Mouse (Mus musculus) left cerebral cortex, adult 11 months (tissue): ENCODE data around the gene Nid2.

ENCODE experiments used
- DNase-seq: peaks from one replicate; pipeline ENCODE4 v3.0.0; 2022; ENCODE audit warnings: low spot score

The Nid2 gene

DNA sequence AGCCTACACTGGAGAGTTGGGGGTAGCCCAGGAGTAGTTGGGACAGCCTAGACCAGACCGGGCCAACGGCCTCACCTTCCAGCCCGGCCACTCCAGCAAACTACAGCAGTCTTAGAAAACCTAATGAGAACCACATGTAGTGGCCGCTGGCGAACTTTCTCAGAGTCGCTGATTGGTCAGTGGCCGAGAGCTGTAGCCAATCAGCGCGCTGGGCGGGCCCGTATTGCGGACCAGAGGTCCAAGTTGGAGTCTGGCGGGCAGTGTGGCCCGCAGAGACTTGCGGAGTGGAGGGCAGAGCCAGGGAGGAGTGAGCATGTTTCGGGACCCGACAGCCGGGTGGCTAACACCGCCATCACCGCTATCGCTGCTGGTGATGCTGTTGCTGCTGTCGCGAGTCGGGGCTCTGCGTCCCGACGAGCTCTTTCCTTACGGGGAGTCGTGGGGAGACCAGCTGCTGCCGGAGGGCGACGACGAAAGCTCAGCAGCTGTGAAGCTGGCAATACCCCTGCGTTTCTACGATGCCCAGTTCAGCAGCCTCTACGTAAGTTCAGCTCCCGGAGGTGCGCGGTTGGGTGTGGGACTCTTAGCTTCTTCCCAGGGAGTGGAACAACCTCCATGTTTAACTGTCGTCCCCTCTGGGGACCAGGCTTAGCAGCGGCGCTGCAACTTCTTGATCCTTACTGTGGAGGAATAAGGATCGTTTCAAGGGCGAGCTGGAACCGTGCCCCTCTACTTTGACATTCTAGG lies at the start of gene Nid2:
TSS of gene Nid2 (plus strand) at position 241 of the 747 bp plus-strand sequence.
- peak; percentile 24 for DNase-seq

DNA sequence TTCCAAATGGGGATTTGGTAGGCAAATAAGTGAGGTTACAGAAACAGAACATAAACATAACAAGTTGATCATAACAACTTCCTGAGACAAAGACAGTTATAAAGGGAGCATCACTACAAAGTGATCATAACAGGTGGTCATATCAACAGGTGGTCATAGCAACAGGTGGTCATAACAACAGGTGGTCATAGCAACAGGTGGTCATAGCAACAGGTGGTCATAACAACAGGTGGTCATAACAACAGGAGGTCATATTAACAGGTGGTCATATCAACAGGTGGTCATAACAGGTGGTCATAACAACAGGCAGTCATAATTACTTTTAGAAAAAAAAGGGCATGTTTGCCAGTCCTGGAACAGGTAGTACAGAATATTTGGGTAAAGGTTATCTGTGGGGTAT lies 49.5 kb upstream of the Nid2 start:
- no peak for DNase-seq

DNA sequence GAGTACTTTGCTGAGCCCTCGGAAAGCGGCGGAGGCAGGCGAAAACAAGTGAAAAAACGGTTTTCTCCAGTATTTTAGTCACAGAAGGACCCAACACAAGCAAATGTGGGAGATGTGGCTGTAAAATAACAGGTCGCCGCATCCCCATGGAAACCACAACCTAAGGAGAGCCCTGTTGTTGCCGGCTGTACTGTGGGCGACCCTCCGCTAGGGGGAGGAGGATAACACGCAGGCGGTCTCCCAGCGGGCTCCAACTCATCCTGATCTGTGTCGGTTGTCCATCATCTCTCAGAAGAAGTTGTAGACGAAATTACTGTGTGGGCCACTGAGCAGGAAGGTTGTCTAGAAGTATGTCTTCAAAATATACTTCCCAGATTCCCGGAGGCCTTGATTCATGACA lies 45.4 kb upstream of the Nid2 start:
- DNase-seq: peak; percentile 54

DNA sequence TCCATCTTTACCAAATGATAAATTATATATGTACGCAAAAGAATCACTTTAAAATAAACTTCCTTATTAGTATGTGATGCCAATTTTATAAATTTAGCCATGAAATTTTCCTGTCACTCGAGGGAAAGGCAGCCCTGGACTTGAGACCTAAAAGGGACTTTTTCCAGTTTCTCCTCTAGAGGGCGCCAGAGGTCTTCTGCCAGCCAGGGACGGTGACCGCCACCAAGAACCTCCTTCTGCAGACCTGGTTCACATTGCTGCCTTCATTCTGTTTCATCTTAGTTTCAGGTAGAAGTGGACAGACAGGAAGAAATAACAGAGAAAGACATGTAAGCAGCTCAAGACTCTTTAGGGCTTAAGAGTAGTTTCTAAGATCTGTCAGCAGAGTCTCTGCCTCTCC lies 44.6 kb upstream of the Nid2 start:
- DNase-seq: peak; percentile 57

DNA sequence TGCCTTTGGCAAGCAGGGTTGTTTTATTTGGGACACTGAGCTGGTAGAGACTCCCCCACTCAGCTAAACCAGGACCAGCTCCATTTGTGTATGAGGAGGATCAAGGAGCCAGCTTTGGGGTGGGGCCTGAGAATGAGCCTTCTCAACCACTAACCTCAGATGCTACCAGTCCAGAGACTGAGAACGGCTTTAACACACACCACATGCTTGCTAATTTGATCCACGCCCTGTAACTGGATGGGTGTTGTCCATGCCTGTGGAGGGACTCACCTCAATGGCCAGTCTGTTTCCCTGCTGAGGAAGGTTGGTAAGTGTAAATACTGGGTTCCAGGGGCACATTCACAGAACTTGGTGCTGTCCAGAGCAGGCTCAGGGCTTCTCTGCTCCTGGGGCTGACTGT lies 44.1 kb upstream of the Nid2 start:
- no peak for DNase-seq

DNA sequence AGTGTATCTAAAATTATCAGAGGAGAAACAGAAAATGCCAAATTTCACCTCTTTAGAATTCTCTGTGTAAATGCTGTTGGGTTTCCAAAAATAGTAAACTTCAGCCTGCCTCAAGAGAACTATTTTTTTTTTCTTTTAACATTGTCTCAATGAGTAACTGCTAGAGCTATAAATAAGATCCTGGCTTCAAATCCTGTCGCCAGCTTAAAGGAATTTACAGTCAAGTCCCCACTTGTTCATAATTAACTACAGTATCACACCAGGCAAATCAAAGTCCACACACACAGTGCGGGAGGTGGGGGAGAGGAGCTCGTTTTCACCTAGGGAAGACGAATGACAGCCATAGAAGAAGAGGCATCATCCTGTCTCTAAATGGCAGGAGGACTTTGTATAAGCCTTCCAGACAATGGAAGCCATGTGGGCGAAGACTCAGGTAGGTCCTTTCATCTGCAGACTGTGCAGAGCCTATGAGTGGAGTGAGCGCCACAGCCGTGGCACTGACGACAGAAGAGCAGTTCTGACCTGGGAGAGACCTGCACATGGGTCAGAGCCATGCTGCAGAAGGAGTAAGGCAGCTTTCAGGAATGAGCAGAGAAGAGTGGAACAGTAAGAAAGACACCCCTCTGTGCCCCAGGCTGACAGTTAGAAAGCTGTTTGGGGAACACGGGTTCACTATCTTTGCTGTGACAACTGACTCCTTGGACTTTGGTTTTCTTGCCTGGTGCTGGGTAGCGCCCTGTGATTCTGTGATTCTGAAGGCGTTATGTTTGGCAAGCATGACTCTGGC lies 43.2 kb upstream of the Nid2 start:
- DNase-seq: no peak

DNA sequence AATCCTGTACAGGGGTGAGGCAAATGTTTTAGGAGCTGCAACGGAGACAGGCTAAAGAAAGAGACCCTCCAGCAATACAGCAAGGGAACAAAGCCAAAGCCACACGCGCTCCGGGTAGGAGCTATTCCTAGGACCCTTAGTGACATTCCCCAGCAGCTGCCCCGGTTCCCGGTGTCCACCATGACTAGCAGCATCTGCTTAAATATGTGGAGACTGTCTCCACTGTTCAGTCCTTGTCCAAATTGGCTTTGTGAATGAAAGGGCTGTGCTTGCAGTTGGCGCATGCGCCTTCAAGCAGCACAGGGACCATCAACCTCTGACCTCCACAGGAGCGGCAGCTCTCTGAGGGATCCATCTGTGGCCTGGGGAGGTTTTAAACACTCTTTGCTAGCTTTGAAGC lies 41.9 kb upstream of the Nid2 start:
- DNase-seq: no peak

DNA sequence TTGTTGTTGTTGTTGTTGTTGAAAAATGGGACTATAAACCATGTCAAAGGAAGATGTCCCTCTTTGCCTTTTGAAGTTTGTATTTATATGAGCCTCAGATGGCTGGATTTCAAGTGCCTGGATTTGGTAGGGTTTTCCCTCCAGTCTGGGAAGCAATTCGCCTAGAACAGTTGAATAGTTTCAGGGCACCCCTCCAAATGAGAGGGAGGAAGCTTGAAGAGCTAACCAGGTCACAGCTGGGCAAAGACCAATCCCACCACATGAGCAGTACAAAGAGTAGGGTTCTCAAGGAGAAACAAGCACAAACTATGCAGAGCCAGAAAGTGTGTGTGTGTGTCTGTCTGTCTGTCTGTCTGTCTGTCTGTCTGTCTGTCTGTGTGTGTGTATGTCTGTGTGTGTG lies 39.3 kb upstream of the Nid2 start:
- DNase-seq: no peak

DNA sequence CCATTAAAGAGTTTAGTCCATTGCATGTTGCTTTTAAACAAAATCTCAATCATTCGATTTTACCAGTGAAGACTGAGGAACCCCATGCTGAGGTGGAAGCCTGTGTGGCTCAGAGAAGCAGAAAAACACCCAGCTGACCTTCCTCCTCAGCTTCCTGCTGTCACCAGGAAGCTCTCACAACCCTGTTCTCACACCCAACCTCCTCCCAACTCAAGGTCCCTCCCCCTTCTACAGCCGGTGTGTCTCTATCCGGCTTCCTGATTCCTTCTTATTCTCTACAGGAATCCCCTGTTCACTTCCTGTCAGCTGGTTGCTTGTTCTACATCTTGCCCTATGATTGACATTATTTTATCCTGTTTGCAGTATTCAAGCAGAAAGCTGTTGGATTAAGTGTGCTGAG lies 38.0 kb upstream of the Nid2 start:
- DNase-seq: no peak

DNA sequence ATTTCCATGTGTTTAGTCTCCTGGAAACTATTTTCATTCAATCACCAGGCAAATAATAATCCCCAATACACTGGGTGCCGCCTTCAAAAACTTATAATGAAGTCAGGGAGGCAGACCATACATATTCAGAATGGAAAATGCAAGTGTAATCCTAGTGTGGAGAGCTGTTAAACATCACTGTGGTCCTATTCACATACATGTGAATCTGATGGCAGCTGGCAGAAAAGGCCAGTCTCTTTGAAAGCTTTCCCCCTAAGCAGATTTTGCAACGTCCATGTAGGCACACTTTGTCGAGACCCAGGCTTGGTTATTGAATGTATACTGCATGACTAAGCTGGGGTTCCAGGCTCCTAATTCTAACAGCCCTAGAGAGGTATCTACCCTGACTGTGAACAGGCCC lies 32.0 kb upstream of the Nid2 start:
- DNase-seq: no peak

DNA sequence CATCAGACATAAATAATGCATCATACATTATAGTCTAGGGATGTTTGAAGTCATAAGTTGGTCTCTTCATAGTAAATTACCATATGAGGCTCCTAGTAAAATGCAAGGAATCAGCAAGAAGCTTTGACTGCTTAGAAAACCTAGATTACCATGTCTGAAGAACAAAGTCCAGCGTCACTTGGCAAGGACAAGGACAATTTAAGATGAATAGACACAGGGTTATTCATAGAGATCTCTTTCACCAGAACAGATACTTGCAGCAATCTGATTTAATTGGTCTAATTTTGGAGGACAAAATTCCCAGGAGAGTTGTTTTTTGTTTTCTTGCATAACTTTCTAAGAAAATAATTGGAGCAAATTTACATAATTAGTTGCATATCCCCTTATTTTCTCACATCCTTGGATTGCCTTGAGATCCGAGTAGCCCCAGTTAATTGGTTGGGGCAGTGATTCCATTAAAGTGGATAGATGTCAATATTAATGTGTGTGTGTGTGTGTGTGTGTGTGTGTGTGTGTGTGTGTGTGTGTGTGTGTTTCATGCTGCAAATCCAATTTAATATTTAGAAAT lies 30.9 kb upstream of the Nid2 start:
- no peak for DNase-seq

DNA sequence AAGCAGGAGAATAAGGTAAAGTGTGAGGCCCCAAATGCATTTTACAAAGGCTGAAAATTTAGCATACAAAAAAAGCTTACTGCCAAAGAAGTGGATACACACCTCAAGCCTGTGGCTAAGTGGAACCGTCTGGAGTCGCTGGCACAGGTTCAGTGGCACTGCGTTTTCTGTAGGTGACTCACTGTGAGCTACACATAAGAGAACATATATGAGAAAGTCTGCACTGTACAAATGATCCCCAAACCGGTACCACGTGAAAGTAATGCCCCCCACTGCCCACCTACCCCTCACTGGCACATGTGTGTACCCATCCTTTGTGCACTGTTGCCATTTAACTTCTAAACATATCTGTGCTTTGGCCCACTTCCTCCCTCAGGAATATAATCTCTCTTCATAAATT lies 22.8 kb upstream of the Nid2 start:
- no peak for DNase-seq

DNA sequence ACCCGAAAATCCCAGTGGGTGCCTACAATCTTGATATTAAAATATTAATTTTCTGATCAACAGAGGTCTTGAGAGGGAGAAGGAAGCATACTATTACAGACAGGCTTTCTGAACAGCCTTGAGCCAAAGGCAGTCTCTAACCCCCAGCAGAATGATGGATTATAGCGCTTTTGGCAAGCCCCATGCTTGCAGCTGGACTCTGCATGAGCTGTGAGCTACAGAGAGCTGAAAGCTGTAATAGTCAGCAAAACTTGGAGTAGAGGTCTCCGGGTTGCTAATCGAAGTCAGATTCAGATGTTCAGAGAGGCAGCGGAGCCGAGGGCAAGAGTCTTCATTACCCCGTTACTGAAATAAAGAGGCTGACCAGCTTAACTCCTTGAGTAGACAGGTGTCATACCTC lies 22.3 kb upstream of the Nid2 start:
- DNase-seq: no peak

DNA sequence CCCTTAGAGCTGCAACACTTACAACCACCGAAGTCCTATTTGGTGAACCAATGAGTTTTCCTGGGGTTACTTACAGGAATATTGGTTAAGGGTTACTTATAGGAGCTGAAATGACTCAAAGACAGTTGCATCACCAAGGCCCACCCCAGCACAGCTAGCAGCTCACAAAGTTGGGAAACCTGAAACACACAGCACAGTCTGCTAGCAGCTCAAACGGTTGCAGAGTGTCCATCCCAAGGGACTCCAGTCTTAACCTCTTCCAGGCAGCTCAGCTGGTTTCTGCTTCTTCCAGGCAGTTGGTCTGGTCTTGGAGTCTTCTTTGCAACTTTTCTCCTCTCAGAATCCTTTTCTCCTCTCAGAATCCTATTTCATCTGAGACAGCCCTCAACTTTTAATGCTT lies 19.0 kb upstream of the Nid2 start:
- no peak for DNase-seq

DNA sequence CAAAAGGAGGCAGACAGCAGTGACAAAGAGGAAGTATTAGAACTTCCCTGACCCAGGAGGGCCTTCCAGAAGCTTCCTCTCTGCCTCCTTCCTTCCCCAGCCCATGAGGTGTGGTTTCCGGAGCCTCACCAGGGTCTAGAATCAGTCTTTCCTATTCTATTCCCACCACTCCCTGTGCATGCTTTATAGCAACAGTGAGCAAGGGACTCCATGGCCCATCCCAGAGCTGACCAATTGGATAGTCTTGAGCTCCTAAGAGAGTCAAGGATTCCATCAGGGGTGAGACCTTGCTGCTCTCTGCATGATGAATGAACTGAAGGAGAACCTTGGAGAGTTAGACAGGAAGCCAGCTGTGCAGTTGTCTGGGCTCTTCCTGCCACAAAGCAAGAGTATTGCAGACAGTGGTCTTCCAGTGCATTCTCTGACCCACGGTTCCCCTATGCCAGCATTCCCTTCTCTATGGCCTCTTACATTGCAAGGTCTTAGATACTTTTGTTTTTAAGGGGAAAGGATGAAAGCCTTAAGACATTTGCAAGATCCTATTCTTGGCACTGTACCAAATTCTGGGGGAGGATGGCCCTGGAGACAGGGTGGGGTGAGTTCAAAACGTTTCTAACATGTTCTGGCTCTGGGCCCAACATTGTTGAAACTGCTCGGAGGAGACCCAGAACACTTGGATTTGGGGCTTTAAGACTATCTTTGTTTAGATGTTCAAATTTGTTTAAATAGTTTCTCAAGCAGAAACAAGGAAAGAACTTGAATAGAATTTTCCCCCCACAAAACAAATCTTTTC lies 17.4 kb upstream of the Nid2 start:
- no peak for DNase-seq

DNA sequence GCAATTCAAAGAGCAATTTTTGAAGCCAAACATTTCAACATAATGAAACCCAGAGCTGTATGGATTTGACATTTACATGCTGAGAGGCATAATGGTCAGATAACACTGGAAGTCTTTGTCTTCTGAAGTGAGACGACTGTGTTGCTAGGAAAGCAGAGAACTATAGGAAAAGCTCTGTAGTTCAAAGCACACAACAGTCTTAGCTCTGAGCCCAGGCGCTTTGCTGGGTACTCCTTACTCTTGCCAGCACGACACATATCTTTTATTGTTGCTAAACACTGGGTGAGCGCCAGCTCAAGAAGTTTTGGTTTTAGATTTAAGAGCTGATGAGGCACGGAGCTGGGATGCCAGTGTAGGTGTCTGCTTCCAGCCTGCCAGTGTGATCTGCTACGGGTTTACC lies 15.8 kb upstream of the Nid2 start:
- no peak for DNase-seq

DNA sequence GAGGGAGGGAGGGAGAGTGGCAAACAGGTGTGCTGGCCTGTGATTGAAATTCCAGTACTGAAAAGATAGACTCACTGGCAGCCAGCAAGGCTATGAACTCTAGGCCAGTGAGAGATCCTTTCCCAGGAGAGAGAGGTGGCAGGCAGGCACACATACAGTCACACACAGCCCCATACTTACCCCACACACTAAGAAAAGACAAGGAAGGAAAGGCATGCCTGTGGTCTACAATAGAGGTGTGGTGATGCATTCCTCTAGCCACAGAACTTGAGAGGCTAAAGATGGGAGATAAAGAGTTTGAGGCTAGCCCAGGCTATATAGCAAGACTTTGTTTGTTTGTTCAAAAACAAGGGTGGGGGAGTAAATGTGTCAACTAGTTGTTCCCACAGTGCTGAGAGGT lies 13.5 kb upstream of the Nid2 start:
- DNase-seq: no peak

DNA sequence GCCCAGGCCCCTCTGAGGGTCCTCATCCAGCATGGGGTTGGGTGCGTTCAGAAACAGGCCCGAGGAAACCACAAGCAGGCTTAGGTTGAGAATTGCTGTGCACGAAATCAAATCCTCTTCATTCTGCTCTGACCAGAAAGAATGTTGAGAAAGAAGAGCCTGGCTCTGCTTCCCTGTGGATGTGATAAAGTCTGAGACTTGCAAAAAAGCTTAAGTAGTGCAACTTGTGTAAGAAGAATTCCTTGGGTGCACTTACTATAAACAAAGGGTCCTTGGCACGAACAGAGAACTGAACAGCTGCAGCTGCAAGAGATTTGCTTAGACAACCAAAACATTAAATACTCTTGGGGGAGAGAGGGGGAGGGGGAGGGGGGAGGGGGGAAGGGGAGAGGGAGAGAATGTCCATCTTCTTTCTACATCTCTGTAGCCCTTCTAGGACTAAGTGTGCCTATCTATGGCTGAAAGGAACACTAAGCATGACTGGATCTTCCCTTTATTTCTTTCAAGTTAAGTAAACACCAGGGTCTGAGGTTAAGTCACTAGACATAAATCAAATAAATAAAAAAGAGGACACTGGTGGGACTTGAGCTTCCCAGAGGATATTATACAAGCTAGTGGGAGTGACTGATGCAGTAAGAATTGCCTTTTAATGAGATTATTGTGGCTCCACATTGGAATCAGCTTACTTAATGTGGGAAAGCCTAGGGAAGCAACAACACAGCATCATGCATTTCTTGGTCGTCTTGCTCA lies 12.8 kb upstream of the Nid2 start:
- DNase-seq: no peak

DNA sequence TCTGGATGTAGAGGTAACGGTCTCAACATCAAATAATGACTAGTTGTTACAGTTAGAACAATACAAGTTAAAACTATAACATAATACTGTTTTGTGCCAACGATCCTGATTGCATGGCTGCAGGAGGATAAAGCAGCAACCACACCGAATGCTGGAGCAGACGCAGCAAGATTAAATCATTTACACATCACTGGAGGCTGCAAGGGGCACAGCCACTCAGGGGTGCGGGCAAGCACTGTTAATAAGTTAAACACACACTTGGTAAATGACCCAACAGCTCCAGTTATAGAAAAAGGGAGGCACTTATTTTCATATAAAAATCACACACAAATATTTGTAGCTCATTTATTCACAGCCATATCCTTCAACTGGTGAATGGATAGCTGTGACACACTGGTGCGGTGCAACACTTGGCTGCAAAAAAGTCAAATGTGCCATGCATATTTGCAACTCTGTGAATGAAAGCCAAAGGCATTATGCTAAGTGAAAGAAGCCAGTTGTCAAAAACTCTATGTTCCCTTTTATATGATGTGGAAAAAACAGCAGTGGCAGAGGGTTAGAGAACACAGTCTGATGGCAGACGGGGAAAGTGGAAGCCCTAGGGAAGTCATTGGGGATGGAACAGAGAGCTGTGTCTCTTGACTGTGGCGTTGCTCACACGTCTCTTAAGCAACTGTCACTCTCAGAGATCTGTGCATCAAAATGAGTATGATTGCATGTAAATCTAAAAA lies 11.5 kb upstream of the Nid2 start:
- no peak for DNase-seq

DNA sequence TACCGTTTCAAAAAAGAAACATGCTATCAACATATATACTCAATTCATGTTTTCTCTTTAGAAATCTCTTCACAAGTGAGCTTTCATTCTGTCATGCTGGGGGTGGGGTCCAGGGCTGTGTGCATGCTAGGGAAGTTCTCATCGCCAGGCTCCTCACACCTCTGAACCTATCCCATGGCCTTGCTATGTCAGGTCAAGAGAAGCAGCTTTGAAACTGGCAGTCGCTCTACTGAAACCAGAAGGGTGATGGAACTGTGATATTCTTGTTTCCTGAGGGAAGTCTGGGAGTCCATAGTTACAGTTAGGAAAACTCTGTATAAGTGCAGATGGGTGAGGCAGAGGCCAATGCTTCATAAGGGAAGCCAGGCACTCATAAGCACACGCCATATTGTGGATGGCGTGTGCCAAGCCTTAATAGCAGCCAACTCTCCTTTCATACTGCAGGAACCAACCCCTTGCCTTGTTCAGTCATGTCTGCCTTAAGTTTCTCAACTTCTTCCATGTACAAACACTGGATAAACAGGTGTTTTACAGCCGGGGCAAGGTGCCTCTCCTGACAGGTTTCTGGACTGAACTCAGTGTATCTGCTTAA lies 10.8 kb upstream of the Nid2 start:
- DNase-seq: no peak

DNA sequence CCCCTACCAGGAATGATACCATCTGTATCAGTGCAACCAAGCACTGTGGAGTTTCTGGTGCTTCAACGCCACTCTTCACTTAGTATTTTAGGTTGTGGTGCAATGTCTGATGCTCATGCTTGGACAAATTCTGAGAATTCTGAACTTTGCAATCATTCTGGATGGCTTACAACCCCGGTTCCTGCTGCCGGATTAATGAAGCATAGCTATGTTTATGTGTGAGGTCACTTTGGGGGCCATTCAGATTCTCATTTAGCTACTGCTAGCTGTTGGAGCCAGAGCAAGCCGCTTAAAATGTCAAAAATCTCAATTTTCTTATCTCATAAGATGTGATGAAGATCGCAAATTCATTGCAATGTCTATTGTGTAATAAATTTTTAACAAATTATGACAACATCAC lies 6.2 kb upstream of the Nid2 start:
- no peak for DNase-seq
